Mouse (Mus musculus) hindbrain, embryonic 12.5 days (tissue): ENCODE results near the gene Gm11937. TPM values are rescaled to one million over a fixed set of nuclear protein-coding genes. Genes with fewer than 3 reads are reported as not detected.

Experiments
- ATAC-seq: fragments of 200-750 bp; cut with Nextera tagmentation; 2 replicates; pipeline ENCODE4 v1.8.0; 2017; ENCODE audit warnings: moderate TSS enrichment; ENCODE audit not compliant: low FRiP score
- H3K27ac ChIP-seq: fragments of 300-500 bp; sonication (generic); 2 replicates; pipeline ENCODE4 v1.5.1; 2016; ENCODE audit warnings: mild to moderate bottlenecking
- H3K27me3 ChIP-seq: fragments of 300-500 bp; sonication (generic); 2 replicates; pipeline ENCODE4 v1.6.1; 2016; ENCODE audit warnings: mild to moderate bottlenecking
- H3K36me3 ChIP-seq: fragments of 300-500 bp; sonication (generic); 2 replicates; pipeline ENCODE4 v1.6.1; 2016; ENCODE audit warnings: mild to moderate bottlenecking
- H3K4me1 ChIP-seq: fragments of 300-500 bp; sonication (generic); 2 replicates; pipeline ENCODE4 v1.6.1; 2016
- H3K4me2 ChIP-seq: fragments of 300-500 bp; sonication (generic); replicated peaks from 2 replicates; pipeline ENCODE4 v1.6.1; 2016; ENCODE audit warnings: mild to moderate bottlenecking
- H3K4me3 ChIP-seq: fragments of 300-500 bp; sonication (generic); 2 replicates; pipeline ENCODE4 v1.5.1; 2016; ENCODE audit warnings: mild to moderate bottlenecking
- H3K9ac ChIP-seq: fragments of 300-500 bp; sonication (generic); 2 replicates; pipeline ENCODE4 v1.6.1; 2016; ENCODE audit warnings: mild to moderate bottlenecking, moderate library complexity
- H3K9me3 ChIP-seq: fragments of 300-500 bp; sonication (generic); replicated peaks from 2 replicates; pipeline ENCODE4 v1.6.1; 2016; ENCODE audit warnings: mild to moderate bottlenecking
- WGBS: fragments of 180-500 bp; shearing (Covaris S2); methylation state at CpG from one replicate; pipeline ENCODE4 v1.1.7; 2016; 5-methylcytosine and 5-hydroxymethylcytosine counted together
- polyA plus RNA-seq: library from polyadenylated mRNA; unstranded; fragments of >200 nt; fragmentation: Nextera tagmentation; extraction: Ambion mirVana; gene quantifications from 2 replicates; pipeline ENCODE4 v1.2.1, GENCODE M21; 2016

Gene Gm11937
- polyA plus RNA-seq, 1 experiment from 2014 or later = not detected

DNA sequence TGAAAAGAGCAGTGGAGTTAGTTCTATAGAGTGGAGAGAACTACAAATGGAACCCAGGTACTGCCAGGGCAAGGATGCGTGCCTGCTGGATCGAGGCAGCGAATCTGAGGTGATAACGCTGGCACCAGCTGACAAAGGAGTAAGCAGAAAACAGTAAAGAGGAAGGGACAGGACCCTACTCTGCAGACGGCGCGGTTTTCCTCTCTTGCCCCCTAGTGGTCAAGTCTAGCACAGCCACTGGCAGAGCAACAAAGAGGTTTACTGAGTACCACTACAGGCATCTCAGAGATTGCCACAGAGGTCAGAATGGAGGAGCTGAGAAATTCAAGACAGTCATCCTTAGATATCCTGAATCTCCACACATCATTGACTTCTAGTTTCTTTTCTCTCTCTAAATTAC is 35.9 kb downstream of the Gm11937 start:
- WGBS = 11% methylated on average over 7 of the region's 7 CpGs
- Histone ChIP-seq H3K4me3 (no peak overlapping the region), H3K36me3 (no peaks in the 10 kb centered on the region), H3K27ac (no peak overlapping the region), H3K9ac (no peak overlapping the region), H3K4me1 (no peaks in the 10 kb centered on the region), H3K4me2 (peak overlapping the region; percentile 44), H3K9me3 (no peaks in the 10 kb centered on the region), H3K27me3 (no peaks in the 10 kb centered on the region)
- ATAC-seq = peak; percentile 66; the same call in 1 of the 2 replicates

DNA sequence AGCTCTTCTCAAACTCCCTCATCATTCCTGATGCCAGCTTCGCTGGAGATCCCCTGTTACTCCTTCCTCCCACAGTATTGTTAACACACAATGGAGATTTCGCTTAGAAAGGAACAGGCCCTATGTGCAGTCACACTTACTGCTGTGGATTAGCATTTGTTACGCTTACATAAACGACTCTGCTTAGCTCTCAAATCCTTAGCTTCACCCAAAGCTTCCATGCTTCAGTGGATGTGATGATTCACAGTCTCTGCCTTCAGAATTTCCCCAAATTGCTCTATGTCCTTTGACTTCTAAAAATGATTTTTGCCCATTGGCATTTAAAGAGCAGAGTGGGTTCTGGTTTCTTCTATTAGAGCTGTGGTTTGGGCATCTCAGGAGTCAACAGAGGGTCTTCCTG is 36.8 kb downstream of the Gm11937 start:
- Histone ChIP-seq H3K36me3 (no peaks in the 10 kb centered on the region), H3K4me3 (no peak overlapping the region), H3K4me2 (no peak overlapping the region), H3K9ac (no peak overlapping the region), H3K27ac (no peak overlapping the region), H3K27me3 (no peaks in the 10 kb centered on the region), H3K9me3 (no peaks in the 10 kb centered on the region), H3K4me1 (no peaks in the 10 kb centered on the region)
- 43% methylated on average over 4 of the region's 4 CpGs for WGBS
- ATAC-seq = no peak

DNA sequence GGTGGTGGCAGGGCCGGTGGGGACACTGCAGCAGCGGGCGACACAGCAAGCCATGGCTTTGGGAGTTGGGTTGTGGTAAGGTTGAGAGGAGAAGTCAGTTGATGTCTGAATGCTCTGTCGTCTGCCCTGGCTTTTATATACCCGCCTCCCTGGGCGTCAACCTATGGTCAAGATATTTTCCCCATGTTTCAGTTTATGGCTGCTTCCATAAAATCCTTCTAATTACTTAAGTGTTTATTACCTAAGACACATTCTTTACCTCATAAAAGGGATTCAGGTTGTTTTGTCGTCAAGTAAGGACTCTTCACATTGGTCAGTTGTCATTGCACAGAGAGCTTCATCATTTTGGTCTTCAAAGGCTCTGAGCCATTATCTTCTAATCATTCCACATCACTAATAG is 43.5 kb downstream of the Gm11937 start, which contains the start of gene Krtap3-1:
TSS of gene Krtap3-1 (minus strand) at position 101 of the 400 bp plus-strand sequence.
- H3K27me3 ChIP-seq = no peaks in the 10 kb centered on the region
- 94% methylated on average over 7 of the region's 7 CpGs for WGBS
- H3K36me3 ChIP-seq = no peaks in the 10 kb centered on the region
- H3K9ac ChIP-seq = no peak within 1 kb of the TSS
- H3K9me3 ChIP-seq = no peaks in the 10 kb centered on the region
- no peak within 1 kb of the TSS for H3K27ac ChIP-seq
- no peak within 1 kb of the TSS for H3K4me2 ChIP-seq
- H3K4me3 ChIP-seq = no peak within 1 kb of the TSS
- ATAC-seq = no peak
- H3K4me1 ChIP-seq = no peaks in the 10 kb centered on the region

DNA sequence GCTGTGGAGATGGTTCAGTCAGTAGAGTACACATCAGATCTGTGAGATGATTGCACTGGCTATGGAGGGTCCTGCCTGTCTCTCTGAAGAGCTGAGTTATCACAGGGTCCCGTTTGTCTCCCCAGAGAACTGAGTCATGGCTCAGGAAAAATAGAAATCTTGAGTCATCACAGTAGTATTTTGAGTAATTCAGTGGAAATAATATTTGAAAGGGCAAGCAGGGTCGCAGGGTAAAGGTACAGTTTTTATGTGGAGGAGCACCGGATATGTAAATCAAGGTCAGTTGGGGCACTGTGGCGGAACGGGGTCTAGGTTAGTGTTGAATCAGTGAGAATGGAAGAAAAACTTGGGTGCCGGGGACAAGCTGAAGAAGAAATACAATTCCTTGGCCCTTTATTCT is 47.4 kb downstream of the Gm11937 start:
- H3K4me3 ChIP-seq = no peak overlapping the region
- WGBS = 82% methylated on average over 6 of the region's 6 CpGs

More for the DNA sequence above, 47.4 kb downstream of the Gm11937 start:
- Histone ChIP-seq H3K4me1 (no peaks in the 10 kb centered on the region), H3K4me2 (no peak overlapping the region), H3K27ac (no peak overlapping the region), H3K9ac (no peak overlapping the region), H3K9me3 (no peaks in the 10 kb centered on the region), H3K36me3 (no peaks in the 10 kb centered on the region), H3K27me3 (no peaks in the 10 kb centered on the region)
- no peak for ATAC-seq

Other genes with a start within 250 kb of the Gm11937 start
- 0.21 and 0.27 TPM in 2 replicates for gene Krt28, start 235.3 kb downstream of the Gm11937 start, polyA plus RNA-seq
- 32.7 and 39.8 TPM in 2 replicates for gene Krt10, start 220.8 kb downstream of the Gm11937 start, polyA plus RNA-seq
- gene Krt12, start 187.9 kb downstream of the Gm11937 start, polyA plus RNA-seq = 0.12 TPM in 1 of 2 replicates, not detected in the other
- 0.35 TPM in 2 replicates for gene Krt20, start 172.0 kb downstream of the Gm11937 start, polyA plus RNA-seq
- gene Krt23, start 117.1 kb downstream of the Gm11937 start, polyA plus RNA-seq = 0.22 TPM in 1 of 2 replicates, not detected in the other
- not detected in 2 replicates for gene Krt39, start 88.9 kb downstream of the Gm11937 start, polyA plus RNA-seq
- gene Krt40, start 67.0 kb downstream of the Gm11937 start, polyA plus RNA-seq = not detected in 2 replicates
- not detected in 2 replicates for gene Krtap3-3, start 59.3 kb downstream of the Gm11937 start, polyA plus RNA-seq
- not detected in 2 replicates for gene Krtap3-2, start 53.3 kb downstream of the Gm11937 start, polyA plus RNA-seq
- not detected in 2 replicates for gene Gm11939, start 50.7 kb downstream of the Gm11937 start, polyA plus RNA-seq
- not detected in 2 replicates for gene Krtap3-1, start 43.6 kb downstream of the Gm11937 start, polyA plus RNA-seq
- gene Krtap1-5, start 29.2 kb downstream of the Gm11937 start, polyA plus RNA-seq = not detected in 2 replicates
- not detected in 2 replicates for gene Krtap1-4, start 26.5 kb downstream of the Gm11937 start, polyA plus RNA-seq
- gene Krtap1-3, start 18.9 kb downstream of the Gm11937 start, polyA plus RNA-seq = not detected in 2 replicates
- gene Krtap9-3, start 12.1 kb downstream of the Gm11937 start, polyA plus RNA-seq = not detected in 2 replicates
- not detected in 2 replicates for gene Gm11938, start 6.9 kb downstream of the Gm11937 start, polyA plus RNA-seq
- not detected in 2 replicates for gene Krtap2-4, start 4.7 kb upstream of the Gm11937 start, polyA plus RNA-seq
- not detected in 2 replicates for gene Gm11562, start 10.2 kb upstream of the Gm11937 start, polyA plus RNA-seq
- not detected in 2 replicates for gene Krtap4-1, start 18.0 kb upstream of the Gm11937 start, polyA plus RNA-seq
- gene Krtap4-2, start 24.9 kb upstream of the Gm11937 start, polyA plus RNA-seq = not detected in 2 replicates
- not detected in 2 replicates for gene Krtap4-7, start 33.9 kb upstream of the Gm11937 start, polyA plus RNA-seq
- gene Gm11555, start 40.0 kb upstream of the Gm11937 start, polyA plus RNA-seq = not detected in 2 replicates
- not detected in 2 replicates for gene Gm11563, start 48.8 kb upstream of the Gm11937 start, polyA plus RNA-seq
- not detected in 2 replicates for gene Krtap4-6, start 55.8 kb upstream of the Gm11937 start, polyA plus RNA-seq
- gene Gm14190, start 80.6 kb upstream of the Gm11937 start, polyA plus RNA-seq = not detected in 2 replicates
- not detected in 2 replicates for gene Gm14180, start 124.1 kb upstream of the Gm11937 start, polyA plus RNA-seq
- gene Gm11595, start 162.7 kb upstream of the Gm11937 start, polyA plus RNA-seq = not detected in 2 replicates
- gene Krtap4-8, start 170.5 kb upstream of the Gm11937 start, polyA plus RNA-seq = not detected in 2 replicates
- not detected in 2 replicates for gene Krtap4-9, start 175.0 kb upstream of the Gm11937 start, polyA plus RNA-seq
- not detected in 2 replicates for gene Gm11596, start 183.3 kb upstream of the Gm11937 start, polyA plus RNA-seq
- gene Gm11569, start 188.7 kb upstream of the Gm11937 start, polyA plus RNA-seq = not detected in 2 replicates
- not detected in 2 replicates for gene Gm11554, start 194.3 kb upstream of the Gm11937 start, polyA plus RNA-seq
- gene Krtap4-13, start 199.7 kb upstream of the Gm11937 start, polyA plus RNA-seq = not detected in 2 replicates
- not detected in 2 replicates for gene Gm11564, start 205.5 kb upstream of the Gm11937 start, polyA plus RNA-seq
- not detected in 2 replicates for gene 2300003K06Rik, start 227.9 kb upstream of the Gm11937 start, polyA plus RNA-seq
- not detected in 2 replicates for gene Krtap4-16, start 241.4 kb upstream of the Gm11937 start, polyA plus RNA-seq
- gene Gm11568, start 247.7 kb upstream of the Gm11937 start, polyA plus RNA-seq = not detected in 2 replicates